Mouse (Mus musculus) hindbrain, embryonic 14.5 days (tissue): ENCODE results near the gene Mctp2. TPM values are rescaled to one million over a fixed set of nuclear protein-coding genes. Genes with fewer than 3 reads are reported as not detected.

Experiments used
- ATAC-seq: fragments of 200-750 bp; cut with Nextera tagmentation; 2 replicates; pipeline ENCODE4 v1.8.0; 2017; ENCODE audit warnings: moderate number of reproducible peaks, mild to moderate bottlenecking, moderate TSS enrichment, moderate library complexity; ENCODE audit not compliant: low FRiP score
- DNase-seq: peaks from one replicate; pipeline ENCODE4 v3.0.0-alpha.2; 2015; ENCODE audit warnings: low spot score
- H3K27ac ChIP-seq: fragments of 300-500 bp; sonication (generic); 2 replicates; pipeline ENCODE4 v1.5.1; 2014; ENCODE audit warnings: mild to moderate bottlenecking, moderate library complexity
- H3K27me3 ChIP-seq: fragments of 300-500 bp; sonication (generic); 2 replicates; pipeline ENCODE4 v1.6.1; 2014; ENCODE audit warnings: mild to moderate bottlenecking, low read length, mixed read lengths; ENCODE audit not compliant: control insufficient read depth, insufficient read depth
- H3K36me3 ChIP-seq: fragments of 300-500 bp; sonication (generic); replicated peaks from 2 replicates; pipeline ENCODE4 v1.6.1; 2014; ENCODE audit not compliant: control insufficient read depth, insufficient read depth
- H3K4me1 ChIP-seq: fragments of 300-500 bp; sonication (generic); replicated peaks from 2 replicates; pipeline ENCODE4 v1.6.1; 2014; ENCODE audit warnings: antibody characterized with exemption, low read length, mixed read lengths; ENCODE audit not compliant: control insufficient read depth, insufficient read depth
- H3K4me2 ChIP-seq: fragments of 300-500 bp; sonication (generic); replicated peaks from 2 replicates; pipeline ENCODE4 v1.6.1; 2014; ENCODE audit warnings: mild to moderate bottlenecking, moderate library complexity
- H3K4me3 ChIP-seq: fragments of 300-500 bp; sonication (generic); replicated peaks from 2 replicates; pipeline ENCODE4 v1.5.1; 2014; ENCODE audit warnings: mild to moderate bottlenecking, low read length
- H3K9ac ChIP-seq: fragments of 300-500 bp; sonication (generic); 2 replicates; pipeline ENCODE4 v1.6.1; 2014
- H3K9me3 ChIP-seq: fragments of 300-500 bp; sonication (generic); 2 replicates; pipeline ENCODE4 v1.6.1; 2016; ENCODE audit warnings: low read length; ENCODE audit not compliant: control insufficient read depth
- WGBS: fragments of 180-500 bp; shearing (Covaris S2); extraction: QIAGEN DNeasy Blood & Tissue Kit; methylation state at CpG from one replicate; pipeline ENCODE4 v1.1.7; 2014; 5-methylcytosine and 5-hydroxymethylcytosine counted together
- polyA plus RNA-seq: library from polyadenylated mRNA; unstranded; fragments of >200 nt; fragmentation: Nextera tagmentation; extraction: Ambion mirVana; gene quantifications from 2 replicates; pipeline ENCODE4 v1.2.1, GENCODE M21; 2014

Mctp2 gene
- polyA plus RNA-seq, 1 experiment from 2014 or later: 0.74 TPM

GRCm38 (mm10) chr7:72120986-72121385 lies 185.4 kb downstream of the Mctp2 start:
- no peak overlapping the region for H3K4me3 ChIP-seq
- no peak for ATAC-seq
- H3K27me3 ChIP-seq: no peaks in the 10 kb centered on the region
- no peak for DNase-seq
- 0 out of 2 replicates have a peak, but pooled peaks cover 2% of the 10 kb centered on the region for H3K4me1 ChIP-seq
- 71% methylated on average over 7 of the region's 7 CpGs for WGBS
- no peaks in the 10 kb centered on the region for H3K9me3 ChIP-seq
- no peak overlapping the region for H3K4me2 ChIP-seq
- no peak overlapping the region for H3K27ac ChIP-seq
- H3K9ac ChIP-seq: no peak overlapping the region
- no peaks in the 10 kb centered on the region for H3K36me3 ChIP-seq

GRCm38 (mm10) chr7:72119713-72120112 lies 186.7 kb downstream of the Mctp2 start:
- no peaks in the 10 kb centered on the region for H3K36me3 ChIP-seq
- ATAC-seq (no peak), DNase-seq (no peak)

GRCm38 (mm10) chr7:72117376-72118077 lies 188.9 kb downstream of the Mctp2 start:
- WGBS: 87% methylated on average over 4 of the region's 4 CpGs
- Histone ChIP-seq H3K9me3 (no peaks in the 10 kb centered on the region), H3K4me1 (0 out of 2 replicates have a peak, but pooled peaks cover 2% of the 10 kb centered on the region), H3K36me3 (no peaks in the 10 kb centered on the region), H3K27me3 (no peaks in the 10 kb centered on the region), H3K4me3 (no peak overlapping the region), H3K27ac (no peak overlapping the region), H3K4me2 (no peak overlapping the region), H3K9ac (no peak overlapping the region)
- no peak for DNase-seq
- ATAC-seq: no peak

More at GRCm38 (mm10) chr7:72119713-72120112, 186.7 kb downstream of the Mctp2 start:
- Histone ChIP-seq H3K27me3 (no peaks in the 10 kb centered on the region), H3K9me3 (no peaks in the 10 kb centered on the region), H3K9ac (no peak overlapping the region), H3K4me1 (0 out of 2 replicates have a peak, but pooled peaks cover 2% of the 10 kb centered on the region), H3K4me2 (no peak overlapping the region), H3K4me3 (no peak overlapping the region), H3K27ac (no peak overlapping the region)
- 87% methylated on average over 3 of the region's 3 CpGs for WGBS

GRCm38 (mm10) chr7:72115073-72115472 lies 191.3 kb downstream of the Mctp2 start:
- 95% methylated on average over 2 of the region's 2 CpGs for WGBS
- Histone ChIP-seq H3K4me3 (no peak overlapping the region), H3K4me1 (0 out of 2 replicates have a peak, but pooled peaks cover 4% of the 10 kb centered on the region), H3K27me3 (no peaks in the 10 kb centered on the region), H3K27ac (no peak overlapping the region), H3K9me3 (no peaks in the 10 kb centered on the region), H3K36me3 (no peaks in the 10 kb centered on the region), H3K9ac (no peak overlapping the region), H3K4me2 (no peak overlapping the region)
- ATAC-seq (no peak), DNase-seq (no peak)

- H3K9me3 ChIP-seq: no peaks in the 10 kb centered on the region
- H3K36me3 ChIP-seq: no peaks in the 10 kb centered on the region
- no peak for DNase-seq
- WGBS: 63% methylated on average over 6 of the region's 6 CpGs
- no peak overlapping the region for H3K9ac ChIP-seq
- ATAC-seq: no peak
- H3K4me1 ChIP-seq: 0 out of 2 replicates have a peak, but pooled peaks cover 4% of the 10 kb centered on the region
- no peak overlapping the region for H3K27ac ChIP-seq
- no peak overlapping the region for H3K4me2 ChIP-seq
- no peaks in the 10 kb centered on the region for H3K27me3 ChIP-seq
- H3K4me3 ChIP-seq: no peak overlapping the region
Observed at GRCm38 (mm10) chr7:72110578-72110977, 195.8 kb downstream of the Mctp2 start.

GRCm38 (mm10) chr7:72108639-72109399 lies 197.6 kb downstream of the Mctp2 start:
- Histone ChIP-seq H3K27me3 (no peaks in the 10 kb centered on the region), H3K9me3 (no peaks in the 10 kb centered on the region), H3K9ac (no peak overlapping the region), H3K36me3 (no peaks in the 10 kb centered on the region), H3K4me3 (no peak overlapping the region), H3K4me2 (no peak overlapping the region), H3K27ac (no peak overlapping the region), H3K4me1 (0 out of 2 replicates have a peak, but pooled peaks cover 4% of the 10 kb centered on the region)
- 92% methylated on average over 3 of the region's 3 CpGs for WGBS
- DNase-seq (no peak), ATAC-seq (no peak)

- Histone ChIP-seq H3K27ac (no peak overlapping the region), H3K4me3 (no peak overlapping the region), H3K9ac (no peak overlapping the region), H3K4me2 (no peak overlapping the region), H3K36me3 (no peaks in the 10 kb centered on the region), H3K27me3 (no peaks in the 10 kb centered on the region), H3K9me3 (no peaks in the 10 kb centered on the region), H3K4me1 (no peaks in the 10 kb centered on the region)
- WGBS: 39% methylated on average over 6 of the region's 6 CpGs
- ATAC-seq (no peak), DNase-seq (no peak)
Observed at GRCm38 (mm10) chr7:72104170-72104569, 202.2 kb downstream of the Mctp2 start.

- H3K27me3 ChIP-seq: no peaks in the 10 kb centered on the region
- H3K36me3 ChIP-seq: no peaks in the 10 kb centered on the region
- H3K9me3 ChIP-seq: no peaks in the 10 kb centered on the region
- H3K4me2 ChIP-seq: no peak overlapping the region
- no peak overlapping the region for H3K27ac ChIP-seq
- no peaks in the 10 kb centered on the region for H3K4me1 ChIP-seq
- 88% methylated on average over 3 of the region's 3 CpGs for WGBS
- ATAC-seq: no peak
- no peak for DNase-seq
- H3K4me3 ChIP-seq: no peak overlapping the region
- no peak overlapping the region for H3K9ac ChIP-seq
Observed at GRCm38 (mm10) chr7:72103654-72104053, 202.8 kb downstream of the Mctp2 start.

- WGBS: 44% methylated on average over 5 of the region's 5 CpGs
- H3K27ac ChIP-seq: no peak overlapping the region
- no peaks in the 10 kb centered on the region for H3K9me3 ChIP-seq
- no peak for ATAC-seq
- no peaks in the 10 kb centered on the region for H3K4me1 ChIP-seq
- H3K9ac ChIP-seq: no peak overlapping the region
- no peak overlapping the region for H3K4me3 ChIP-seq
- no peak overlapping the region for H3K4me2 ChIP-seq
- no peaks in the 10 kb centered on the region for H3K27me3 ChIP-seq
- DNase-seq: no peak
- H3K36me3 ChIP-seq: no peaks in the 10 kb centered on the region
Observed at GRCm38 (mm10) chr7:72100683-72101082, 205.7 kb downstream of the Mctp2 start.
